Mouse (Mus musculus) neutrophil, adult 83 days (primary cell): ENCODE results near the gene Slc6a19. TPM values are rescaled to one million over a fixed set of nuclear protein-coding genes. Genes with fewer than 3 reads are reported as not detected.

Experiments used
- total RNA-seq, 2 experiments: library from RNA; stranded (reverse); gene quantifications; one replicate each; pipeline ENCODE4 v1.2.4; 2023

Gene Slc6a19
- total RNA-seq: not detected

GRCm38 (mm10) chr13:73704694-73705325 lies at the start of gene Slc6a19:
Gene Slc6a19, minus strand, starts transcription at chr13:73704865.

GRCm38 (mm10) chr13:73732742-73733700 lies 28.4 kb upstream of the Slc6a19 start, which contains the start of gene Slc12a7:
Gene Slc12a7, plus strand, starts transcription at chr13:73733094.

DNA sequence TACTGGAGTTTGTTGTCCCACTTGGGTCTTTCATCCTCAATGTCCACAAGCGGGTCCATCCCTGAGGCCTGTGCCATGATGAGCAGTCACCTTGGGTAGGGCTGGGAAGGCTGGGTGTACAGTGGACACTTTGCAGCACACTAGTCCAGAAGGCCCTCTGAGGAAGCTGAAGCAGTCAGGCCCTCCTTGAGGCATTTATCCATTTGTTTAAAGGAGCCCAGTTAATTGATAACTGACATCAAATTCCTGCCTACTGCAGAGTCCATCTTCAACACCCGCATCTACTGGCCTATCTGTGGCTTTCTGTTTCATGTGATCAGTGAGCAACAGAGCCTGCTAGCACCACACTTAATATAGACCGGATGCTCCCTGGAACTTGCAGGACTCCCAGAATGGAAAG lies 26.8 kb downstream of the Slc6a19 start, which contains the start of gene Slc6a18:
Gene Slc6a18, minus strand, starts transcription at position 171 of the 400 bp plus-strand sequence.

Other genes starting within 250 kb of the Slc6a19 start
- 10 to 100 TPM; 48.8 to 62.9 TPM for gene Lpcat1, start 237.7 kb downstream of the Slc6a19 start, total RNA-seq
- not detected for gene Slc6a3, start 168.1 kb downstream of the Slc6a19 start, total RNA-seq
- gene Clptm1l, start 100.9 kb downstream of the Slc6a19 start, total RNA-seq: 10 to 100 TPM; 83.2 to 91.2 TPM
- gene Tert, start 78.0 kb downstream of the Slc6a19 start, total RNA-seq: not detected
- gene Slc6a18, start 26.8 kb downstream of the Slc6a19 start, total RNA-seq: not detected
- gene Slc12a7, start 28.2 kb upstream of the Slc6a19 start, total RNA-seq: 1 to 10 TPM; 2.2 to 2.3 TPM
- gene Nkd2, start 142.8 kb upstream of the Slc6a19 start, total RNA-seq: not detected
- 10 to 100 TPM in 1 of 2 experiments, 1 to 10 TPM in 1; 9.1 to 14.4 TPM for gene Trip13, start 232.9 kb upstream of the Slc6a19 start, total RNA-seq
- 10 to 100 TPM; 53.1 to 62.2 TPM for gene Brd9, start 232.9 kb upstream of the Slc6a19 start, total RNA-seq